Mouse (Mus musculus) small intestine, adult 2 months (tissue): ENCODE measurements at regions not wholly inside any gene's neighbourhood (a gene's known extent, or its start where the extent isn't known, plus 50 kb on each side); places are given as distances from the start of the nearest gene placed in this dataset.

Experiments used
- CTCF ChIP-seq: fragments of 200-500 bp; IDR thresholded peaks from 2 replicates; pipeline ENCODE4 v1.5.1; 2012; ENCODE audit warnings: low read depth, mild to moderate bottlenecking, control low read depth, inconsistent platforms, low read length, moderate library complexity, mixed read lengths; ENCODE audit not compliant: insufficient replicate concordance, insufficient read length; ENCODE audit errors: extremely low read depth
- POLR2A ChIP-seq: fragments of 200-500 bp; IDR thresholded peaks from 2 replicates; pipeline ENCODE4 v1.6.1; 2012; ENCODE audit warnings: low read depth, mild to moderate bottlenecking, control low read depth, inconsistent platforms, low read length, moderate library complexity

DNA sequence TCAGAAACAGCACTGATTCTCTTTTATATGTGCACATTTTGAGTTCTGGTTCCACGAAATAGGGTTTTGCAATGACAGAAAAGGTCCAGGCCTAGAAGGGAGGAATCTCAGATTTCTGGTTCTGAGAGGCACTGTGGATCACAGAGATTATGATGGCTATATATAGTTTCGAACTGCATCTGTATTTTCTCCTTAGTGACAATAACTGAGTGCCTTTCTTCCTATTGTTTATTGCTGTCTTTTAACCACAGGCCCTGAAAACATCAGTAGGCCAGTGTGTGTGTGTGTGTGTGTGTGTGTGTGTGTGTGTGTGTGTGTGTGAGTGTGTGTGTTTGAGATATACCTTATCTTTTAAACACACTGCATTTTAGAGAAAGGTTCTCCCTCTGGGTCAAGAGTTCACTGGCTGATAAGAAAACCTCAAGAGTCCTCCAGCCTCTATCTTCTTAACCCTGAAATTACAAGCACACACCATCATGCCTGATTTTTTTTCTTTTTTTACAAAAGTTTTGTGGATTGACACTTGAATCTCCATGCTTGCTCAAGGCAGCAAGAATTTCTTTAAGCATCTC lies 708.2 kb downstream of the Kcnj2 start:
- TF ChIP-seq CTCF (no peak), POLR2A (no peak)
